Mouse (Mus musculus) G1E (cell line): ENCODE measurements around the gene Nudcd3.

Source experiments
- CTCF ChIP-seq: IDR thresholded peaks from 2 replicates; pipeline ENCODE4 v1.5.1; 2012; ENCODE audit warnings: low read depth, low read length, inconsistent platforms, mixed read lengths
- POLR2AphosphoS5 ChIP-seq: IDR thresholded peaks from 2 replicates; pipeline ENCODE4 v1.6.1; 2012; ENCODE audit warnings: low read depth, low read length, inconsistent platforms; ENCODE audit not compliant: insufficient replicate concordance

DNA sequence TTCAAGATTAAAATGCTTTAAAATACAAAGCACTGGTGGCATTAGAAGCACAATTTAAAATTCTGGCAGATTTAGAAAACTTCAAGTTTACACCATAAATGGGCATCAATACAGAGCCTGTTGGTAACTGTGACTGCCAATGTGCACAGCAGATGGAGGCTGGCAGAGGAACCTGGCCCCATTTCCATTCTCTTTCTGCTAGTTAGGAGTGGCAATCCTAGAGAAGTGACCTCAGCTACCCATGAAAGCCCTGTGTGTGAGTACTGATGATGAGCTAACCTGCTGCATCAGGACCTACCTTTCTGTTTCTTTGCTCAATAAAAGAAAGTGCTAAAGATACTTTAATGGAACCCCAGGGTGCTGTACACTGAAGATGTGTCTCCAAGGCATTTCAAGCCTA is 90.2 kb downstream of the Nudcd3 start:
- TF ChIP-seq CTCF (no peak), POLR2AphosphoS5 (no peak)
